Mouse (Mus musculus): Measurements from ENCODE around the gene Cnpy1. TPM values are rescaled to one million over a fixed set of nuclear protein-coding genes. Genes with fewer than 3 reads are reported as not detected.

Cnpy1 gene
- polyA plus RNA-seq, 1 experiment = 0.07 TPM

GRCm38 (mm10) chr5:28191201-28192098 is 54.2 kb downstream of the Cnpy1 start:
- Histone ChIP-seq H3K27me3 (ENCODE audit: control insufficient read depth, insufficient read depth, low read length) (no peaks in the 10 kb centered on the region), H3K36me3 (ENCODE audit: control insufficient read depth, insufficient read depth, low read length) (no peaks in the 10 kb centered on the region), H3K4me3 (ENCODE audit: control insufficient read depth, low read depth, low read length) (no peak overlapping the region), H3K4me1 (ENCODE audit: control insufficient read depth, insufficient read depth, low read length) (no peaks in the 10 kb centered on the region), H3K27ac (ENCODE audit: control insufficient read depth, insufficient read depth, low read depth, low read length) (no peak overlapping the region)
- TF ChIP-seq POLR2A (IDR thresholded peaks at IDR 0.05; ENCODE audit: control insufficient read depth, low read depth, low read length) = no peak
- no peak for TF ChIP-seq CTCF (IDR thresholded peaks at IDR 0.05; ENCODE audit: control insufficient read depth, insufficient read depth, insufficient replicate concordance, low read depth, low read length)

- H3K27me3 ChIP-seq (ENCODE audit: control insufficient read depth, insufficient read depth, low read length) = no peaks in the 10 kb centered on the region; the same call in 1 of the 2 replicates
- H3K4me1 ChIP-seq (ENCODE audit: control insufficient read depth, insufficient read depth, low read length) = no peaks in the 10 kb centered on the region; the same call in 1 of the 2 replicates
- H3K4me3 ChIP-seq (ENCODE audit: control insufficient read depth, low read depth, low read length) = no peak overlapping the region
- H3K36me3 ChIP-seq (ENCODE audit: control insufficient read depth, insufficient read depth, low read length) = no peaks in the 10 kb centered on the region
- H3K27ac ChIP-seq (ENCODE audit: control insufficient read depth, insufficient read depth, low read depth, low read length) = no peak overlapping the region
- TF ChIP-seq CTCF (IDR thresholded peaks at IDR 0.05; ENCODE audit: control insufficient read depth, insufficient read depth, insufficient replicate concordance, low read depth, low read length) = no peak
- no peak for TF ChIP-seq POLR2A (IDR thresholded peaks at IDR 0.05; ENCODE audit: control insufficient read depth, low read depth, low read length)
These were observed 66.3 kb downstream of the Cnpy1 start for GRCm38 (mm10) chr5:28179237-28179790.

- Histone ChIP-seq H3K27ac (ENCODE audit: control insufficient read depth, insufficient read depth, low read depth, low read length) (no peak overlapping the region), H3K4me3 (ENCODE audit: control insufficient read depth, low read depth, low read length) (no peak overlapping the region), H3K27me3 (ENCODE audit: control insufficient read depth, insufficient read depth, low read length) (no peaks in the 10 kb centered on the region; the same call in 1 of the 2 replicates), H3K36me3 (ENCODE audit: control insufficient read depth, insufficient read depth, low read length) (no peaks in the 10 kb centered on the region), H3K4me1 (ENCODE audit: control insufficient read depth, insufficient read depth, low read length) (no peaks in the 10 kb centered on the region; the same call in 1 of the 2 replicates)
- no peak for TF ChIP-seq CTCF (IDR thresholded peaks at IDR 0.05; ENCODE audit: control insufficient read depth, insufficient read depth, insufficient replicate concordance, low read depth, low read length)
- no peak for TF ChIP-seq POLR2A (IDR thresholded peaks at IDR 0.05; ENCODE audit: control insufficient read depth, low read depth, low read length)
These were observed 67.3 kb downstream of the Cnpy1 start for GRCm38 (mm10) chr5:28178322-28178721.

GRCm38 (mm10) chr5:28176585-28176984 is 69.0 kb downstream of the Cnpy1 start:
- Histone ChIP-seq H3K4me3 (ENCODE audit: control insufficient read depth, low read depth, low read length) (no peak overlapping the region), H3K36me3 (ENCODE audit: control insufficient read depth, insufficient read depth, low read length) (no peaks in the 10 kb centered on the region), H3K27ac (ENCODE audit: control insufficient read depth, insufficient read depth, low read depth, low read length) (no peak overlapping the region), H3K27me3 (ENCODE audit: control insufficient read depth, insufficient read depth, low read length) (no peaks in the 10 kb centered on the region; the same call in 1 of the 2 replicates), H3K4me1 (ENCODE audit: control insufficient read depth, insufficient read depth, low read length) (no peaks in the 10 kb centered on the region; the same call in 1 of the 2 replicates)
- TF ChIP-seq POLR2A (IDR thresholded peaks at IDR 0.05; ENCODE audit: control insufficient read depth, low read depth, low read length) (no peak), CTCF (IDR thresholded peaks at IDR 0.05; ENCODE audit: control insufficient read depth, insufficient read depth, insufficient replicate concordance, low read depth, low read length) (no peak)

- TF ChIP-seq CTCF (IDR thresholded peaks at IDR 0.05; ENCODE audit: control insufficient read depth, insufficient read depth, insufficient replicate concordance, low read depth, low read length) (no peak), POLR2A (IDR thresholded peaks at IDR 0.05; ENCODE audit: control insufficient read depth, low read depth, low read length) (no peak)
- H3K4me1 ChIP-seq (ENCODE audit: control insufficient read depth, insufficient read depth, low read length) = no peaks in the 10 kb centered on the region; the same call in 1 of the 2 replicates
- no peaks in the 10 kb centered on the region for H3K36me3 ChIP-seq (ENCODE audit: control insufficient read depth, insufficient read depth, low read length)
- H3K27ac ChIP-seq (ENCODE audit: control insufficient read depth, insufficient read depth, low read depth, low read length) = no peak overlapping the region
- H3K4me3 ChIP-seq (ENCODE audit: control insufficient read depth, low read depth, low read length) = no peak overlapping the region
- peaks cover under 1% of the 10 kb centered on the region for H3K27me3 ChIP-seq (ENCODE audit: control insufficient read depth, insufficient read depth, low read length)
These were observed 69.6 kb downstream of the Cnpy1 start for GRCm38 (mm10) chr5:28176023-28176422.

- Histone ChIP-seq H3K4me1 (ENCODE audit: control insufficient read depth, insufficient read depth, low read length) (no peaks in the 10 kb centered on the region; the same call in 1 of the 2 replicates), H3K4me3 (ENCODE audit: control insufficient read depth, low read depth, low read length) (no peak overlapping the region), H3K27ac (ENCODE audit: control insufficient read depth, insufficient read depth, low read depth, low read length) (no peak overlapping the region), H3K27me3 (ENCODE audit: control insufficient read depth, insufficient read depth, low read length) (peaks cover 3% of the 10 kb centered on the region), H3K36me3 (ENCODE audit: control insufficient read depth, insufficient read depth, low read length) (no peaks in the 10 kb centered on the region)
- TF ChIP-seq POLR2A (IDR thresholded peaks at IDR 0.05; ENCODE audit: control insufficient read depth, low read depth, low read length) = no peak
These were observed 70.1 kb downstream of the Cnpy1 start for GRCm38 (mm10) chr5:28175570-28175919.

- H3K4me1 ChIP-seq (ENCODE audit: control insufficient read depth, insufficient read depth, low read length) = no peaks in the 10 kb centered on the region; the same call in 1 of the 2 replicates
- no peak overlapping the region for H3K4me3 ChIP-seq (ENCODE audit: control insufficient read depth, low read depth, low read length)
- H3K27ac ChIP-seq (ENCODE audit: control insufficient read depth, insufficient read depth, low read depth, low read length) = no peak overlapping the region
- TF ChIP-seq POLR2A (IDR thresholded peaks at IDR 0.05; ENCODE audit: control insufficient read depth, low read depth, low read length) = no peak
- TF ChIP-seq CTCF (IDR thresholded peaks at IDR 0.05; ENCODE audit: control insufficient read depth, insufficient read depth, insufficient replicate concordance, low read depth, low read length) = no peak
- H3K27me3 ChIP-seq (ENCODE audit: control insufficient read depth, insufficient read depth, low read length) = peaks cover 3% of the 10 kb centered on the region
- no peaks in the 10 kb centered on the region for H3K36me3 ChIP-seq (ENCODE audit: control insufficient read depth, insufficient read depth, low read length)
These were observed 70.6 kb downstream of the Cnpy1 start for GRCm38 (mm10) chr5:28174876-28175569.

Measured in testis, adult 2 months (tissue).